Comparison of ENCODE assay signal across 8 mouse cellular contexts in the genomic region with DNA sequence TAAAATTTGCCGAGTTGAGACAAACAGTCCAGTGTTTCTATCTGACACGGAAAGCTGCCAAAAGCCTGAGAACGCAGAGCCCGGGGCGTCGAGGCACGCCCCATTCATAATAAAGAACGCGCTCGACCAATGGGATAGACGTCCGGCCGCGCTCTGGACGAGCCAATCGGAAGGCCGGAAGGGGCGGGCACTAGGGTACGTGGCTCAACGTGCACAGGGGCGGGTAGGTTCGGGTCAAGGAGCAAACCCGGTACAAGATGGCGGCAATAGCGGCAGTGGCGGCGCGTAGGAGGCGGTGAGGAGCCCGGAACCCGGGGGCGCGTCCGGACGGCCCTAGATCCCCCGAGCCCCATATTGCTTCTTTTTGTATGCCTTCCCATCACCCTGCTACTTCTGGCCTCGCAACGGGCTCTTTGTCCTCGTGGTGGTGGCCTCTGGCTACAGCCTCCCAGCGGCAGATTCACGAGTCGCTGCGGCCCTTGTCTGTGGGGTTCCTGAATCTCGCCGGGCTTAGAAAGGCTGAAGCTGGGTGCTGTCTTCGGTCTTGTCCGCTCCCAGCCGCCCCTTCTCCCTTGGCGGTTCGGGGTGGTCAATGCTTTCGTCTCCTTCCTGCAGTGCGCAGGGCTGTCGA. TPM values are rescaled to one million over a fixed set of nuclear protein-coding genes. Genes with fewer than 3 reads are reported as not detected.
A peak's percentile ranks its signal among the peaks of the same experiment; 100 is the strongest.
DNase-seq lines count a peak whose midpoint lies in the region; ATAC-seq and TF ChIP-seq lines count a peak whose summit lies in the region.

A gene (plus strand): TSS at position 207 of the 631 bp plus-strand sequence.

- no peaks in the 10 kb centered on the region for H3K9me3 ChIP-seq in forebrain, embryonic 10.5 days
- no peaks in the 10 kb centered on the region for H3K9me3 ChIP-seq in heart, embryonic 15.5 days (replicated peaks)
- H3K9me3 ChIP-seq in liver, embryonic 14.5 days (ENCODE audit: control insufficient read depth, low read length) = no peaks in the 10 kb centered on the region
- no peaks in the 10 kb centered on the region for H3K9me3 ChIP-seq in neural tube, embryonic 11.5 days (ENCODE audit: control insufficient read depth, low read length)
- H3K9me3 ChIP-seq in stomach, postnatal 0 days (ENCODE audit: control insufficient read depth, low read length) = no peaks in the 10 kb centered on the region

- peak; percentile 95 for DNase-seq in c-Kit-negative CD71-positive TER-119-positive erythroid progenitor cells, embryonic 14.5 days (ENCODE audit: low read depth, low spot score)
- DNase-seq in forebrain, embryonic 10.5 days (ENCODE audit: extremely low spot score, low spot score) = peak; percentile 98
- DNase-seq in kidney, postnatal 25 days = peak; percentile 97 to 99
- DNase-seq in liver, embryonic 14.5 days (ENCODE audit: low read depth in 3 of 3, low spot score in 3 of 3) = peak; percentile 94 to 96 (median 96)
- DNase-seq in neural tube, embryonic 11.5 days (ENCODE audit: low spot score) = peak; percentile 95
- peak; percentile 98 for DNase-seq in stomach, postnatal 0 days (ENCODE audit: low spot score)

- peak within 1 kb of the TSS; percentile 76 for H3K4me2 ChIP-seq in heart, embryonic 15.5 days
- H3K4me2 ChIP-seq in liver, embryonic 14.5 days (ENCODE audit: low read depth) = peak within 1 kb of the TSS; percentile 76
- peak within 1 kb of the TSS; percentile 63 for H3K4me2 ChIP-seq in neural tube, embryonic 11.5 days (ENCODE audit: low read depth)
- peak within 1 kb of the TSS; percentile 87 for H3K4me2 ChIP-seq in stomach, postnatal 0 days (replicated peaks; ENCODE audit: low read depth)

- peaks cover 44% of the 10 kb centered on the region for H3K4me1 ChIP-seq in forebrain, embryonic 10.5 days
- peaks cover 37% of the 10 kb centered on the region for H3K4me1 ChIP-seq in heart, embryonic 15.5 days (replicated peaks)
- H3K4me1 ChIP-seq in liver, embryonic 14.5 days (replicated peaks; ENCODE audit: control insufficient read depth in 2 of 2, insufficient read depth in 2 of 2, low read length in 1 of 2) = peaks cover 8 to 23% of the 10 kb centered on the region in 2 experiments
- peaks cover 18% of the 10 kb centered on the region for H3K4me1 ChIP-seq in neural tube, embryonic 11.5 days (ENCODE audit: control insufficient read depth, insufficient read depth, low read length)
- 0 out of 2 replicates have a peak, but pooled peaks cover 3% of the 10 kb centered on the region for H3K4me1 ChIP-seq in stomach, postnatal 0 days (replicated peaks; ENCODE audit: control insufficient read depth, insufficient read depth)

- H3K36me3 ChIP-seq in forebrain, embryonic 10.5 days (replicated peaks) = peaks cover 63% of the 10 kb centered on the region
- peaks cover 28% of the 10 kb centered on the region for H3K36me3 ChIP-seq in heart, embryonic 15.5 days
- H3K36me3 ChIP-seq in liver, embryonic 14.5 days (replicated peaks; ENCODE audit: control insufficient read depth, insufficient read depth, low read depth) = peaks cover 21% of the 10 kb centered on the region
- H3K36me3 ChIP-seq in neural tube, embryonic 11.5 days (ENCODE audit: control insufficient read depth, insufficient read depth, low read length) = peaks cover 11% of the 10 kb centered on the region
- peaks cover 8% of the 10 kb centered on the region; the same call in 1 of the 2 replicates for H3K36me3 ChIP-seq in stomach, postnatal 0 days (ENCODE audit: control insufficient read depth, insufficient read depth, low read length)

- ATAC-seq in CD4-positive, CD25-positive, alpha-beta regulatory T cell, adult 4 months = peak; percentile 98
- ATAC-seq in heart, embryonic 15.5 days (replicated peaks; ENCODE audit: insufficient number of reproducible peaks, insufficient read depth, low FRiP score, low read depth) = peak; percentile 98
- peak; percentile 98 for ATAC-seq in liver, embryonic 14.5 days (ENCODE audit: insufficient read depth)
- peak; percentile 99 for ATAC-seq in neural tube, embryonic 11.5 days (ENCODE audit: insufficient read depth, low FRiP score, low TSS enrichment)
- ATAC-seq in stomach, postnatal 0 days (ENCODE audit: low FRiP score, low TSS enrichment) = peak; percentile 99

- H3K27ac ChIP-seq in forebrain, embryonic 10.5 days = peak within 1 kb of the TSS; percentile 96
- H3K27ac ChIP-seq in heart, embryonic 15.5 days = peak within 1 kb of the TSS; percentile 89
- peak within 1 kb of the TSS; percentile 49 for H3K27ac ChIP-seq in liver, embryonic 14.5 days
- H3K27ac ChIP-seq in neural tube, embryonic 11.5 days (ENCODE audit: low read depth, low read length) = peak within 1 kb of the TSS; percentile 70
- H3K27ac ChIP-seq in stomach, postnatal 0 days (replicated peaks) = peak within 1 kb of the TSS; percentile 89

- H3K4me3 ChIP-seq in forebrain, embryonic 10.5 days = peak within 1 kb of the TSS; percentile 94
- peak within 1 kb of the TSS; percentile 88 for H3K4me3 ChIP-seq in heart, embryonic 15.5 days
- H3K4me3 ChIP-seq in liver, embryonic 14.5 days (ENCODE audit: insufficient read depth in 1 of 2, low read depth in 2 of 2, low read length in 2 of 2) = peak within 1 kb of the TSS; percentile 75 to 85
- H3K4me3 ChIP-seq in neural tube, embryonic 11.5 days (ENCODE audit: low read depth, low read length) = peak within 1 kb of the TSS; percentile 88
- peak within 1 kb of the TSS; percentile 82 for H3K4me3 ChIP-seq in stomach, postnatal 0 days (ENCODE audit: low read depth, low read length)

- H3K9ac ChIP-seq in heart, embryonic 15.5 days = peak within 1 kb of the TSS; percentile 92
- H3K9ac ChIP-seq in liver, embryonic 14.5 days (replicated peaks) = peak within 1 kb of the TSS; percentile 91
- peak within 1 kb of the TSS; percentile 94 for H3K9ac ChIP-seq in neural tube, embryonic 11.5 days (ENCODE audit: low read length)
- H3K9ac ChIP-seq in stomach, postnatal 0 days (ENCODE audit: low read length) = peak within 1 kb of the TSS; percentile 83

- TF ChIP-seq CTCF in liver, embryonic 14.5 days (IDR thresholded peaks at IDR 0.05; ENCODE audit: low read depth) = peak; percentile 43
- peak; percentile 12; the same call in 1 of the 2 replicates for TF ChIP-seq CTCF in stomach, postnatal 0 days (IDR thresholded peaks at IDR 0.05; ENCODE audit: low read depth)

- no peaks in the 10 kb centered on the region for H3K27me3 ChIP-seq in forebrain, embryonic 10.5 days (ENCODE audit: poor library complexity, severe bottlenecking)
- no peaks in the 10 kb centered on the region for H3K27me3 ChIP-seq in heart, embryonic 15.5 days
- no peaks in the 10 kb centered on the region for H3K27me3 ChIP-seq in liver, embryonic 14.5 days (ENCODE audit: control insufficient read depth, insufficient read depth, low read length)
- H3K27me3 ChIP-seq in neural tube, embryonic 11.5 days (ENCODE audit: control insufficient read depth, insufficient read depth, low read length) = no peaks in the 10 kb centered on the region
- H3K27me3 ChIP-seq in stomach, postnatal 0 days (ENCODE audit: control insufficient read depth, insufficient read depth, low read length) = no peaks in the 10 kb centered on the region

- TF ChIP-seq EP300 in liver, embryonic 14.5 days (IDR thresholded peaks at IDR 0.05; ENCODE audit: low read depth) = no peak; the same call in 1 of the 2 replicates
- TF ChIP-seq EP300 in stomach, postnatal 0 days (optimal IDR thresholded peaks at IDR 0.05) = peak; percentile 42

- WGBS in forebrain, embryonic 10.5 days = under 1% methylated on average over 53 of the region's 53 CpGs
- WGBS in heart, embryonic 15.5 days = under 1% methylated on average over 53 of the region's 53 CpGs
- under 1% methylated on average over 53 of the region's 53 CpGs for WGBS in liver, embryonic 14.5 days (ENCODE audit: insufficient replicate concordance)
- WGBS in neural tube, embryonic 11.5 days = under 1% methylated on average over 53 of the region's 53 CpGs
- under 1% methylated on average over 53 of the region's 53 CpGs for WGBS in stomach, postnatal 0 days

RNA-seq across cellular contexts. Expression of the gene that starts here (rescaled TPM):
- polyA plus RNA-seq in CD4-positive, CD25-positive, alpha-beta regulatory T cell, adult 4 months (2017; shearing (Covaris generic)) = 10 to 100 TPM; 50.2 to 83.9 TPM
- polyA plus RNA-seq in forebrain, embryonic 10.5 days (2016; fragmentation: Nextera tagmentation; extraction: Ambion mirVana) = 118 and 121 TPM in 2 replicates
- 50.0 and 67.9 TPM in 2 replicates for polyA plus RNA-seq in heart, embryonic 15.5 days (2015; fragmentation: Nextera tagmentation; extraction: Ambion mirVana)
- 48.7 and 52.2 TPM in 2 replicates for polyA plus RNA-seq in liver, embryonic 14.5 days (2012; rRNA removed)
- polyA plus RNA-seq in liver, embryonic 14.5 days (2014; fragmentation: Nextera tagmentation; extraction: Ambion mirVana) = 33.7 and 37.0 TPM in 2 replicates
- polyA plus RNA-seq in neural tube, embryonic 11.5 days (2014; fragmentation: Nextera tagmentation; extraction: Ambion mirVana) = 116 and 128 TPM in 2 replicates
- polyA plus RNA-seq in stomach, postnatal 0 days (2015; fragmentation: Nextera tagmentation; extraction: Ambion mirVana) = 32.3 and 33.3 TPM in 2 replicates

Comparison
In these comparisons a context has a peak if more than half of its experiments do, and no peak if none do; other contexts are left out.
1. Peak in every context shown above with its lines: DNase-seq, ATAC-seq, H3K4me3 ChIP-seq and H3K27ac ChIP-seq.